ENCODE assay signal across 12 mouse cellular contexts in the genomic region with DNA sequence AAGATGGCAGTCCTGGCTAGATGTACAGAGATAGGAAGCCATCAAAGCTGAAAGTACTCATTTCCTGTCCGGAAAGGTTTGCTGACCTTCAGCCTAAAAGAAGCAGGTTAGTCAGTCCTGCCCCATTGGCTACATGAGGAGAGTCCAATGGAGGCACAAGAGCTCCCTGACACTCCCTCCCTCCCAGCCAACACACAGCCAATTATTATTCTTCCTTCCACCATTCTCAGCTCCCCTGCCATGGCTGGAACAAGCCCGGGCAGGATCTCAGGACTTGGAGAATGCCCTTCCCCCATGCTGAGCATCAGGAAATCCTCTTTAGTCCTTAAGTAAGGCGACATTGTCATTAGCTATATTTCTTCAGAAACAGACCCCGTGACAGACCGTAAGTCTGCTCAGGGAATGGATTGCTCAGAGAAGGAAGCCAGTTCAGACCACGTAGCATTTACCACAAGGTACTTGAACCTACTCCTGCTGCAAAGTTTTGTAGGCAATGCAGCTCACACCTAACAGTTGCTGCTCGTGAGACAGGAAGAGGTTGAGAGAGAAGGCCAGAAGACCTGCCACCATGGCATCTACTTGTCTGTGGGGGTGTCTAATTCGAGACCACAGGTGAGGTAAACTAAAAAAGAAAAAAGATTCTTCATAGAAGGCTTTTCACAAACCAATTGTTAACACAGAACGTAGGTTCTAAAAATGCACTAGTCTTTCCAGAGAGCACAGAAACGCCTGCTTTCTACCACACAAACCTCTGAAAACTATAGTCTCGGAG. TPM values are rescaled to one million over a fixed set of nuclear protein-coding genes. Genes with fewer than 3 reads are reported as not detected.
DNase-seq lines count a peak whose midpoint lies in the region; ATAC-seq lines count a peak whose summit lies in the region.
"Had no signal": no experiment of that assay in that cellular context is flagged by ENCODE, and none has a peak within 500 bp of the region (broad histone marks: within the 10 kb centered on the region; RNA-seq: fewer than 3 reads in every experiment).

No protein-coding gene starts in this region.

- 73% methylated on average over 11 of the region's 11 CpGs for WGBS in embryonic facial prominence, embryonic 14.5 days
- WGBS in embryonic facial prominence, embryonic 10.5 days = 81% methylated on average over 11 of the region's 11 CpGs
- WGBS in lung, embryonic 15.5 days = 71% methylated on average over 11 of the region's 11 CpGs

- DNase-seq in embryonic facial prominence, embryonic 14.5 days (ENCODE audit: low spot score) = no peak
- no peak for DNase-seq in embryonic facial prominence, embryonic 10.5 days (ENCODE audit: low spot score)
- DNase-seq in lung, postnatal 25 days (ENCODE audit: low spot score) = no peak
- DNase-seq in ZHBTc4 (ENCODE audit: low read depth, low spot score) = peak; percentile 57
- no peak for DNase-seq in cerebellum, adult 11 months
- no peak for DNase-seq in ovary, postnatal 14 days (ENCODE audit: low spot score)

- H3K27me3 ChIP-seq in embryonic facial prominence, embryonic 14.5 days (replicated peaks; ENCODE audit: control insufficient read depth, insufficient read depth, low read length) = no peaks in the 10 kb centered on the region
- no peaks in the 10 kb centered on the region for H3K27me3 ChIP-seq in embryonic facial prominence, embryonic 10.5 days (replicated peaks; ENCODE audit: low read depth, poor library complexity, severe bottlenecking)
- H3K27me3 ChIP-seq in lung, embryonic 15.5 days = no peaks in the 10 kb centered on the region
- H3K27me3 ChIP-seq: forebrain, embryonic 13.5 days; hindbrain, embryonic 15.5 days; limb, embryonic 15.5 days had no signal

- no peak for ATAC-seq in embryonic facial prominence, embryonic 14.5 days (ENCODE audit: low read depth)
- ATAC-seq in lung, embryonic 15.5 days (ENCODE audit: borderline replicate concordance, extremely low read depth, low FRiP score, low TSS enrichment) = peak; percentile 46; the same call in 1 of the 2 replicates
- ATAC-seq in megakaryocyte, adult 5-6 weeks (ENCODE audit: poor library complexity, severe bottlenecking) = peak; percentile 33
- ATAC-seq: forebrain, embryonic 13.5 days had no signal

- H3K4me3 ChIP-seq in embryonic facial prominence, embryonic 14.5 days (ENCODE audit: low read depth, low read length) = no peak overlapping the region
- no peak overlapping the region for H3K4me3 ChIP-seq in embryonic facial prominence, embryonic 10.5 days
- H3K4me3 ChIP-seq in lung, embryonic 15.5 days = no peak overlapping the region
- H3K4me3 ChIP-seq: forebrain, embryonic 13.5 days; hindbrain, embryonic 15.5 days; limb, embryonic 15.5 days had no signal

- no peaks in the 10 kb centered on the region for H3K36me3 ChIP-seq in embryonic facial prominence, embryonic 14.5 days (ENCODE audit: control insufficient read depth, insufficient read depth, low read length)
- no peaks in the 10 kb centered on the region for H3K36me3 ChIP-seq in embryonic facial prominence, embryonic 10.5 days (replicated peaks)
- H3K36me3 ChIP-seq in lung, embryonic 15.5 days = no peaks in the 10 kb centered on the region
- H3K36me3 ChIP-seq: hindbrain, embryonic 15.5 days; limb, embryonic 15.5 days had no signal

- no peak overlapping the region for H3K9ac ChIP-seq in embryonic facial prominence, embryonic 14.5 days (ENCODE audit: low read depth, low read length)
- H3K9ac ChIP-seq in lung, embryonic 15.5 days = no peak overlapping the region
- H3K9ac ChIP-seq: forebrain, embryonic 13.5 days; hindbrain, embryonic 15.5 days; limb, embryonic 15.5 days had no signal

- H3K9me3 ChIP-seq in embryonic facial prominence, embryonic 14.5 days (ENCODE audit: control insufficient read depth, low read length) = peaks cover 7% of the 10 kb centered on the region; the same call in 1 of the 2 replicates
- H3K9me3 ChIP-seq in embryonic facial prominence, embryonic 10.5 days = no peaks in the 10 kb centered on the region; the same call in 1 of the 2 replicates
- no peaks in the 10 kb centered on the region for H3K9me3 ChIP-seq in lung, embryonic 15.5 days
- H3K9me3 ChIP-seq: forebrain, embryonic 13.5 days; hindbrain, embryonic 15.5 days; limb, embryonic 15.5 days had no signal

- no peaks in the 10 kb centered on the region for H3K4me1 ChIP-seq in embryonic facial prominence, embryonic 14.5 days (ENCODE audit: control insufficient read depth, insufficient read depth, low read length)
- H3K4me1 ChIP-seq in embryonic facial prominence, embryonic 10.5 days = no peaks in the 10 kb centered on the region
- H3K4me1 ChIP-seq in lung, embryonic 15.5 days = peaks cover 7% of the 10 kb centered on the region; the same call in 1 of the 2 replicates
- H3K4me1 ChIP-seq: forebrain, embryonic 13.5 days; hindbrain, embryonic 15.5 days; limb, embryonic 15.5 days had no signal

- H3K4me2 ChIP-seq in embryonic facial prominence, embryonic 14.5 days (ENCODE audit: low read depth, low read length) = no peak overlapping the region
- no peak overlapping the region for H3K4me2 ChIP-seq in lung, embryonic 15.5 days
- H3K4me2 ChIP-seq: forebrain, embryonic 13.5 days; hindbrain, embryonic 15.5 days; limb, embryonic 15.5 days had no signal

- H3K27ac ChIP-seq in embryonic facial prominence, embryonic 14.5 days (replicated peaks; ENCODE audit: low read depth, low read length) = 0 out of 2 replicates have a peak overlapping the region, but pooled peaks have one; percentile 28
- H3K27ac ChIP-seq in embryonic facial prominence, embryonic 10.5 days (replicated peaks) = no peak overlapping the region
- peak overlapping the region; percentile 64 for H3K27ac ChIP-seq in lung, embryonic 15.5 days
- H3K27ac ChIP-seq: forebrain, embryonic 13.5 days; hindbrain, embryonic 15.5 days; limb, embryonic 15.5 days had no signal

RNA-seq across cellular contexts. Expression of a gene that starts 15.1 kb away (rescaled TPM):
- 7.8 and 9.1 TPM in 2 replicates for polyA plus RNA-seq in embryonic facial prominence, embryonic 14.5 days (2014; fragmentation: Nextera tagmentation; extraction: Ambion mirVana)
- polyA plus RNA-seq in embryonic facial prominence, embryonic 10.5 days (2016; fragmentation: Nextera tagmentation; extraction: Ambion mirVana) = 7.0 and 7.7 TPM in 2 replicates
- 27.2 and 28.3 TPM in 2 replicates for polyA plus RNA-seq in lung, embryonic 15.5 days (2015; fragmentation: Nextera tagmentation; extraction: Ambion mirVana)
- total RNA-seq in megakaryocyte, adult 5-6 weeks (2015) = 0.83 and 1.6 TPM in 2 replicates
- 0.45 and 0.48 TPM in 2 replicates for total RNA-seq in megakaryocyte, adult 5-6 weeks (2017)

RNA-seq across cellular contexts. Expression of a gene that starts 31.8 kb away (rescaled TPM):
- polyA plus RNA-seq in embryonic facial prominence, embryonic 14.5 days (2014; fragmentation: Nextera tagmentation; extraction: Ambion mirVana) = 61.6 and 64.1 TPM in 2 replicates
- 52.3 and 52.7 TPM in 2 replicates for polyA plus RNA-seq in embryonic facial prominence, embryonic 10.5 days (2016; fragmentation: Nextera tagmentation; extraction: Ambion mirVana)
- polyA plus RNA-seq in lung, embryonic 15.5 days (2015; fragmentation: Nextera tagmentation; extraction: Ambion mirVana) = 67.4 and 70.4 TPM in 2 replicates
- 81.7 and 82.1 TPM in 2 replicates for total RNA-seq in megakaryocyte, adult 5-6 weeks (2015)
- 93.8 and 106 TPM in 2 replicates for total RNA-seq in megakaryocyte, adult 5-6 weeks (2017)

RNA-seq across cellular contexts. Expression of a gene that starts 34.6 kb away (rescaled TPM):
- polyA plus RNA-seq in embryonic facial prominence, embryonic 14.5 days (2014; fragmentation: Nextera tagmentation; extraction: Ambion mirVana) = 0.14 and 0.47 TPM in 2 replicates
- polyA plus RNA-seq in embryonic facial prominence, embryonic 10.5 days (2016; fragmentation: Nextera tagmentation; extraction: Ambion mirVana) = 0.17 TPM in 1 of 2 replicates, not detected in the other
- polyA plus RNA-seq in lung, embryonic 15.5 days (2015; fragmentation: Nextera tagmentation; extraction: Ambion mirVana) = 1.4 and 2.4 TPM in 2 replicates
- 29.8 and 31.3 TPM in 2 replicates for total RNA-seq in megakaryocyte, adult 5-6 weeks (2015)
- 25.1 and 32.3 TPM in 2 replicates for total RNA-seq in megakaryocyte, adult 5-6 weeks (2017)
- total RNA-seq: common myeloid progenitor, adult 5-6 weeks had no signal
- polyA plus RNA-seq: forebrain, embryonic 13.5 days had no signal

RNA-seq across cellular contexts. Expression of a gene that starts 59.7 kb away (rescaled TPM):
- polyA plus RNA-seq in embryonic facial prominence, embryonic 14.5 days (2014; fragmentation: Nextera tagmentation; extraction: Ambion mirVana) = not detected in 2 replicates
- polyA plus RNA-seq in embryonic facial prominence, embryonic 10.5 days (2016; fragmentation: Nextera tagmentation; extraction: Ambion mirVana) = 1.1 TPM in 1 of 2 replicates, not detected in the other
- 0.42 TPM in 1 of 2 replicates, not detected in the other for polyA plus RNA-seq in lung, embryonic 15.5 days (2015; fragmentation: Nextera tagmentation; extraction: Ambion mirVana)
- 2.4 and 5.7 TPM in 2 replicates for total RNA-seq in megakaryocyte, adult 5-6 weeks (2015)
- 1.7 and 3.1 TPM in 2 replicates for total RNA-seq in megakaryocyte, adult 5-6 weeks (2017)
- polyA plus RNA-seq: hindbrain, embryonic 15.5 days had no signal
